Mouse (Mus musculus) kidney, postnatal 10 days (tissue): ENCODE measurements around the gene Csgalnact2.

Experiments
- DNase-seq: peaks from one replicate; pipeline ENCODE4 v3.0.0; 2021; ENCODE audit warnings: mixed read lengths

Gene Csgalnact2

GRCm38 (mm10) chr6:118138731-118139709 is at the start of gene Csgalnact2:
Csgalnact2 (minus strand) TSS chr6:118139140.
- DNase-seq: peak; percentile 97

DNA sequence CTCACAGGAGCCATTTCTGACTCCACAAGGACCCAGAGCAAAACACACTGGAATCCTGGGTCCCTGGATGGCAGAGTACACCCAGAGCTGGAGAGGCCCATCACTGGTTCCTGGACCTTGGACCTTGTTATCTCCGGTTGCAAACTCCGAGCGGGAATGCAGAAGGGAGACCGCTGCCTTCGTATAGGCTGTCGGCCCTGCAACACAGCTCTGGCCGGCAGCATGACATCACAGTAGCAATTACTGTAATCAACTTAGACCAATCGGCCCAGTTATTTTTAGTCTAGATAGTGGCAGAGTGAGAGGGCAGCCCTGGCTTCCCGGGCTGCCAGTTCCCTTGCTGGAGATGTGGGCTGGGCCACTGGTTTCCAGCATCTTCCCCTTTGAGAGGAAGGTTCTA is 49.7 kb upstream of the Csgalnact2 start:
- no peak for DNase-seq

DNA sequence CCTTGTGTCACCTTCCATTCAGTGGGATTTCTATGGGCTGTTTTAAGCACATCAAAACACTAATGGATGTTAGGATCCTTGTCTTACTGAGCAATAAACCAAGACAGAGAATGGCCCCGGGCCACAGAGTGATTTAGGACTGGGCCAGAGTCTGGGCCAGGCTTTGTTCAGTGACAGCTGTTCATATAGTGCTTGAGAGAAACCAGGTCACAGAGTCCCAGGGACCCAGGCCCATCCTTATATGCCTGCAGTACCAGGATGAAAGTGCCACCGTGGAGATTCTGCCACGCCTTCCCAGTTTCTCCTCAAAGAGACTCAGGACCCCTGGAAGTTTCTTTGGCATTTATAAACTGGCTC is 48.3 kb upstream of the Csgalnact2 start:
- peak; percentile 52 for DNase-seq

- peak; percentile 70 for DNase-seq
Measured at GRCm38 (mm10) chr6:118186620-118187284, 47.8 kb upstream of the Csgalnact2 start.

- DNase-seq: no peak
Measured at GRCm38 (mm10) chr6:118184126-118184525, 45.2 kb upstream of the Csgalnact2 start.

DNA sequence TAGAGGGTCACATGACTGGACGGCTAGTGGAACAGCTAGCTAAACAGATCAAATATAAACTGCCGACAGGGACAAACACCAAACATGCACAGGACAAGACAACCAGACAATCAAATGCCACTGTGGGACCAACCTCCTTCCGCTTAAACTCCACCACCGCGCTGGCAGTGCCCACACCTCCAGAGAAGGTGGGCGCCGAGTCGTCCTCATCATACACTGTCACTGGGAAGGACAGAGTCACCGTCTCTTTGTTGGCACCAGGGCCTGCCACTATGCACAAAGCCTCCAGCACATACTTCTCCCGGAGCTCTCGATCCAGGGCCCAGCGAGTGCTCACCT is 41.1 kb upstream of the Csgalnact2 start:
- no peak for DNase-seq

DNA sequence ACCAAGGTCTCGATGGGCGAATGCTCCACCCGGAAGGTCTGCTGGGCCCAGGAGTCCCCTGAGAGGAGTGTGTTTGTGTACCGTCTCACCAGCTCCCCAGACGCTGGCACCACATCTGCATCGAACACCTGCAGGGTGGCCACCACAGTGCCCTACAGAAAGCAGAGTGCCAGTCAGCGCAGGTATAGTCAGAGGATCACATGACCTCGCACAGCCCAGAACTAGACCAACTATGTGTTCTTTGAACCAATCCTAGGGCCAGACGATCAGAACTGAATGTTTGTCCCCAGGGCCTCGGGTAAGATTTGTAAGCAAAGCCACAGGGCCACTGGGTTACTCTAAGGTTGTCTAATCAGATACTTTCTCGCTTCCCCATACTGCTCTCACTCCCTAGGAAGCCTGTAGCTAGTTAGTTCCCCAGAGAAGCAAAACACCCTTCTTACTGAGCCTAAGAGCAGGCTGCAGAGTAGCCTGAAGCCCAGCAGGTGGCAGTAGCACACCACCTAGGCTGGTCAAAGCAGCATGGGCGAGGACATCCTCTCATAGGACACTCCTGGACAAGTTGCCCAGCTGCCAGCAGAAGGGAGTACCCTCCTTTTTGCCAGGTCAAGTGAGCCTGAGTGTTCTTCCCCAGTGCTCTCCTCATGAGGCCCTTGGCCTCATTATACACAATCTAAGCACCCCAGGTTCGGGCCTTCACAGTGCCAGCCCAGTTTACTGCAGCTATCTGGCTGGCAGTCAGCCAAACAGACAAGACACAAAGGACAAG is 40.6 kb upstream of the Csgalnact2 start:
- peak; percentile 82 for DNase-seq

DNA sequence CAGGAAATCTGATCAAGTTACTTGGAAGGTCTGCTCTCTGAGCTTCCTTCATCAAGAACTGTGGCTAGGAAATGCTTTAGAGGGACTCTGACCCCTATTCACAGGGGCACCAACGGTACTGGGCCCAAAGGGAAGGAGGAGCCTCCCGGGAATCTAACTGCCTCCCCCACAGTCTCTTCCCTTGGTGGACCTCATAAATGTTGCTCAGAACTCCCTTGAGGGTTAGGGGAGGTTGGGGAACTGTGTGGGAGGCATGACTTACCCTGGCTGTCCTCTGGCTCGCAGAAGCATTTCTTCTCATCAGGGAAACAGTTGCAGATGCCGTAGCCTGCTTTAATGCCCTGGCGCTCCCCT is 35.0 kb upstream of the Csgalnact2 start:
- DNase-seq: no peak

GRCm38 (mm10) chr6:118173251-118173974 is 34.5 kb upstream of the Csgalnact2 start:
- DNase-seq: no peak

- no peak for DNase-seq
Measured at GRCm38 (mm10) chr6:118171386-118171785, 32.4 kb upstream of the Csgalnact2 start.

GRCm38 (mm10) chr6:118168106-118168505 is 29.2 kb upstream of the Csgalnact2 start:
- no peak for DNase-seq

GRCm38 (mm10) chr6:118167013-118167412 is 28.1 kb upstream of the Csgalnact2 start:
- DNase-seq: no peak

DNA sequence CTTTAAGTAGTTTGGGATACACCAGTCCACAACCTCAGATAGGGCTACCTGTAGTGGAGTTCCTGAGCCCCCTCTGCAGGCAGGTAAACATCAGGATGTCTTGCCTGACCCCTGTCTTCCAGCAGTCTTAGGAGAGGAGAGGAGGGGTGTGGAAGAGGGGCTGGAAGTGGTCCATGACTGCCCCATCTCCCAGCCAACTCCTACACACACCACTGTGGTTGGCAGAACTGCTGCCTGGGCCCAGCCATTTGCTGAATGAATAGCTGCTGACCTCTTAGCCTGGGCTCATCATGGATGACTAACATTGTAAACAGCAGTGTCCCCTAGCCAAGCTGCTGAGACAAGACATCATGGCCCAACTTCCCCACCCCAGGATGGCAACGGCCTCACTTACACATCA is 26.6 kb upstream of the Csgalnact2 start:
- DNase-seq: no peak

DNA sequence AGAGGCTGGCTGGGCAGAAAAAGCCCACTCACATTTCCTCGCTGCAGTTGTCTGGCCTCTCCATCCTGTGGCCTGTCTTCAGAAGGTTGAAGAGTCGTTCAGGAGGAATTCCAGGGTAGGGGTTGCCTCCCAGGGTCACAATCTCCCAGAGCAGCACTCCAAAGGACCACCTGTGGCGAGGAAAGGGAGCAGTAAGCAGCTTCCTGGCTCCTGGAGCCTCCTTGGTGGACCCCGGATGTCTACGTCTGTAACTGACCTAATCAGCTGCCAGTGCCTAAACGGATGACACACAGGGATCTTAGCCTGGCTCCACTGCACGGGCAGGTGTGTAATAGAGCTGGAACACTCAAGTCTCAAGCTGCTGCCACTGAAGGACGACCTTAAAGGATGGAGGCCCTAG is 25.8 kb upstream of the Csgalnact2 start:
- no peak for DNase-seq

GRCm38 (mm10) chr6:118163086-118163485 is 24.1 kb upstream of the Csgalnact2 start:
- no peak for DNase-seq

DNA sequence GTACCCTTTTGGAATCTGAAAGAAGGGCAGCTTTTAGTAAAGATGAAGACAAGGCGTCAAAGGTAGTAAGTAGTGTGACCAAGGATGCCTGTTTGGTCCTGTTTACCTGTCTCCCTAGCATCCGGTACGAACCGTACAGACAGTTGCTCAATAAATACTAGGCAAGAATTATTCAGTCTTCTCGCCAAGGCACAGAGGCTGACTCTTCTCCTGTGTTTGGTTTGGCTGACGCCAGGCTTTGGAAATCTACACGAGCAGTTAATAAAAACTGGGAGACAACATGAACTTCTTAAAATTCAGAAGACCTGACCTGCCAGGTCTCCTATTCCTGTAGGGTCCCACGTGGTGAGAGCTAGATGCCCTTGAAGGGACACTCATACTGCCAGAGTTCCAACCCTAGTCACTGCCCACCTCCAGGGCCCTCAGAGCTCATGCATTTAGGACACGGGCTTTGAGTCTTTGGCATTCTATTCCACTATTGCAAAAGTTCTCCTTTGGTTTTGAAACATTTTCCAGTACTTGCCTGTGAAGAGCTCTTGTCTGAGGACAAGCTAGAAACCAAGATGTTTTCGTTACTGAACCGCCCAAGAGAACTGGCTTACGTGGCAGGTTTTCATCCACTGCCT is 23.6 kb upstream of the Csgalnact2 start:
- DNase-seq: peak; percentile 1

- no peak for DNase-seq
Measured at GRCm38 (mm10) chr6:118153091-118153490, 14.2 kb upstream of the Csgalnact2 start.

GRCm38 (mm10) chr6:118150988-118151387 is 12.0 kb upstream of the Csgalnact2 start:
- DNase-seq: no peak

DNA sequence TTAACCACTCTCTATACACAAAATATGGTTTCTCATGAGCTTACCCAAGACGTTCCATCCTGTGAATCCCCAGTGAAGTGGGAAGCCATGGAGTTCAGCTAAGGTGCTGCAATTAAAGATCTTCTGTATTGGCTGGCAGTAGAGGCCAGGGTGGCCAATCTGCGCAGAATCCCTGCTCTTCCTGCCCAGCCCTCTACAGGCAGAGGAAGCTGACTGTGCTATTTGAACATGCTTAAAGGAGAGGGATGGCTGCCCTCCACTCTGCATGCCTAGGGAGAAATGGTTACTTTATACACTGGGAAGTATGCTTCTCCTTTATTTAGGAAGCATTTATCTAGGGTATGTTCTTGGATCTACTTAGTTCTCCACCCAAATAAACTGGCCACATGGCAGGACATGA is 11.6 kb upstream of the Csgalnact2 start:
- DNase-seq: no peak

DNA sequence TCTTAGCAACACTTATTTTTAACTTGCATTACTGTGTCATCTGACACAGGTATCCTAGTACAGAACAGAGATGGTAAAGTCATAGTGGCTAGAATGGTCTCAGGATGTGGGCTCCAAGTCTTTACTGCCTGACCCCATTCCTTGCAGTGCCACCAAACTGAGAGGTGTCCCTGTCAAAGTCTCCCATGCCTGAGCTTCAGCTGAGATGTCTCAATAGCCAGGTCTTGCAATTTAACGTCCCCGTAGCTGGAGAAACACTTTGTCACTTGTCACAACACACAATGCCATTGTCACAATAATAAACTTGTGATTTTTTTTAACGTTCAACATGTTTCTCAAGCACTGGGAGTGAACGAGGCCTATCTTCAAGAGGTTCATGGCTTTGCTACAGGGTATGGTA is 11.2 kb upstream of the Csgalnact2 start:
- DNase-seq: no peak

GRCm38 (mm10) chr6:118140961-118141360 is 2.0 kb upstream of the Csgalnact2 start:
- no peak for DNase-seq

GRCm38 (mm10) chr6:118137148-118137547 is 1.8 kb downstream of the Csgalnact2 start:
- DNase-seq: no peak
